Mouse (Mus musculus) testis, postnatal 10 days (tissue): ENCODE data around the gene Tcf19.
A peak's percentile ranks its signal among the peaks of the same experiment; 100 is the strongest.
"Not testable (repeated sequence)": the region's sequence is repeated elsewhere in the genome, so short reads cannot be mapped to it uniquely, and the experiment has no call there.

ENCODE experiments used
- DNase-seq: peaks from one replicate; pipeline ENCODE4 v3.0.0; 2021; ENCODE audit warnings: low spot score

The Tcf19 gene

DNA sequence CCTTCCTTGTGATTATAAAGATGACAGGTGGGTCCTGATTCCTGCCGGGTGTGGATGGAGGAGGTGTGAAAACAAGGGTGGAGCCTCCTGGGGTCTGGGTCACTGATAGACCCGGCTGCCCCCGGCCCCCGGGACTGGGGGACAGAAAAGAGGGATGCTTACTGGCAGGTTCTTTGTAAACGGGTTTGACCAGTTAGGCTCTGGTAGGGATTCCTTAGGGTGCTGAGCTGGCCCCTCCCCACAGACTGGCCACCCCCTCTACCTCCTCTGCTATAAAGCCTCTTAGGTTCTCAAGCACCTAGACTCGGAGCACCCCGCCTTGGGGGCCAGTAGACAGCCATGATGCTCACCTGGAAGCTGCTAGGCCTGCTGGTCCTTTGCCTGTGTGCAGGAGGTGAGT is 16.3 kb upstream of the Tcf19 start, which contains the start of gene Psors1c2:
TSS of gene Psors1c2 (plus strand) at position 301 of the 400 bp plus-strand sequence.
- no peak for DNase-seq

DNA sequence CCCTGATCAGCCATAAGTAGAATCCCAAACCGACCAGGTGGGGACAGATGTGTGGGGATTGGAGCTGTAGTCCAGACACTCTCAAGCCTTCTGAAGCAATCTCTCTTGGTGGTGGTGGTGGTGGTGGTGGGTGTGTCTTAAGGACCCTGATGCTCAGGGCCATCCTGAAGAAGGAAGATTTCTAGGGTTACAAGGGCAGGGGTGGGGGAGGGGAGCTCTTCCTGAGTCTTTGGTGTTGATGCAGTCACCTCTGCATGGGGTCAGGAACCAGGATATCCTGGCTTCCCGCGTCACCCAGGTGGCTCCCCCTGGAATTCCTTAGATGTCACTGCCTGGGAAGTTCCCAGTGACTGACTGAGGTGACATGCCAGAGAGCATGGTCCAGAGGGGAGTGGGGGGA is 15.7 kb upstream of the Tcf19 start:
- DNase-seq: no peak

DNA sequence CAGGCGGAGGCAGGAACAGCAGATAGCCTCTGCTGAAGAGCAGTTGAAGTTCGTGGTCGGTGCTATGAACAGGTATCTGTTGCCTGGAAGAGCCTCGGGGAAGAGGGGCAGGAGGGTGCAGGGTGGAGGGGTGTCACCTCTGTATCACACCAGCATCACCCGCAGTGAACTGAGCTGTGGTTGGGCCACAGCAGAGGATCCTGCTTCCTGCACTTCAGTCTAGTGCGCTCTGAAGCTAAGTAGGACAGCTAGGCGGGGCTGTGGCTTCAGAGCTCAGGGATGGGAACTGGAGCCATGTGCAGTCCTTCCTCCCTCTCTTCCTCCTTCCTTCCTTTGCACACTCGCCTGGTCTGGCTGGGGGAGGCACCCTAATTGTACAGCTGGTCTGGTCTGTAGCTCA is 10.0 kb upstream of the Tcf19 start:
- DNase-seq: no peak

DNA sequence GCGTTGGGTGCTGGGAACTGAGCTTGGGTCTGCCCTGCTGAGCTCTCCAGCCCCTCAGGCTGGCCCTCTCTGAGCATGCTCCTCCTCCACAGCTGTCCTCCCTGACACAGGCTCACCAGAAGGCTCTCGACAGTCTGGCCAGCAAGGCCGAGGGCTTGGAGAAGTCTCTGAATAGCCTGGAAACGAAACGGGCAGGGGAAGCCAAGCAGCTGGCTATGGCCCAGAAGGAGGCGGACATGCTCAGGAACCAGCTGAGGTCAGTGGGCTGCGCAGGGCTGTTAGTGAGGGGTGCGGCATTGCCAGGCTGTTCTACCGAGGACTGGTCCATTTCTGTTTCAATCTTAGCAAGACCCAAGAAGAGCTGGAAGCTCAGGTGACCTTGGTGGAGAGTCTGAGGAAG is 7.7 kb upstream of the Tcf19 start:
- no peak for DNase-seq

DNA sequence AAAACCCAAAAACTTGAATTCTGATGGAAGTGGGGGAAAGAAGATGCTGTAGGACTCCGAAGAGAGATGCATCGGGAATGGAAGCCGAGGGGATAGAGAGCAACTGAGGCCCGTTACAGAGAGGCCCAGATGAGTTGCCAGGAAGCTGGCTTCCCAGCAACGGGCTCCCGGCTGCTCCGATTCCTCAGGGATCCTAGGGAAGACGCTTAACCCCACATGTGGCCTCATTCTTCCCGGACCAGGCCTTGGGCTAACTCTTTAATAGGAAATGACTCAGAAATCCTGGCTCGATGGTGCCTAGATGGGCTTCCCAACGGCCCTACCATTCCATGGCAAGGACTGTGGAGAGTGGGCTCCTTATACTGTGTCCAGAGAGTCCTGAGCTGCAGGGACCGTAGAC is 902 bp upstream of the Tcf19 start:
- no peak for DNase-seq

GRCm38 (mm10) chr17:35515911-35516640 is 548 bp downstream of the Tcf19 start:
- DNase-seq: no peak

GRCm38 (mm10) chr17:35514756-35515155 is 1.9 kb downstream of the Tcf19 start:
- DNase-seq: no peak

DNA sequence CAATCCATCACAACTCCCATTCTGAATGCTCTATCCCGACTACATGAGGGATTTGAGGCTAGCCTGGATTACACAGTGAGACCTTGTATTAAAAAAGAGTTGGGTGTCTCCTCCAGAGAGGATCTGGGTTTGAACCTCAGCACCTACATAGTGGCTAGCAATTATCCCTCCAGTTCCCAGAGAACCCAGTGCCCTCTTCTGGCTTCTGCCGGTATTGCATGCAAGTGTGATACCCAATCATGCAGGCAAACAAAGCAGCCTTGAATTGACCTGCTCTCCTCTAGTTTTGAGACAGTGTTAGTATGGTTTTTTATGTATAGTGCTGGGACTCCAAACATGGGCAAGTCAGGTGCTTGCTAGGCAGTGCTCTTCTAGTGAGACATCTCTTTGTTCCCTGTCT is 2.7 kb downstream of the Tcf19 start:
- peak; percentile 91 for DNase-seq

DNA sequence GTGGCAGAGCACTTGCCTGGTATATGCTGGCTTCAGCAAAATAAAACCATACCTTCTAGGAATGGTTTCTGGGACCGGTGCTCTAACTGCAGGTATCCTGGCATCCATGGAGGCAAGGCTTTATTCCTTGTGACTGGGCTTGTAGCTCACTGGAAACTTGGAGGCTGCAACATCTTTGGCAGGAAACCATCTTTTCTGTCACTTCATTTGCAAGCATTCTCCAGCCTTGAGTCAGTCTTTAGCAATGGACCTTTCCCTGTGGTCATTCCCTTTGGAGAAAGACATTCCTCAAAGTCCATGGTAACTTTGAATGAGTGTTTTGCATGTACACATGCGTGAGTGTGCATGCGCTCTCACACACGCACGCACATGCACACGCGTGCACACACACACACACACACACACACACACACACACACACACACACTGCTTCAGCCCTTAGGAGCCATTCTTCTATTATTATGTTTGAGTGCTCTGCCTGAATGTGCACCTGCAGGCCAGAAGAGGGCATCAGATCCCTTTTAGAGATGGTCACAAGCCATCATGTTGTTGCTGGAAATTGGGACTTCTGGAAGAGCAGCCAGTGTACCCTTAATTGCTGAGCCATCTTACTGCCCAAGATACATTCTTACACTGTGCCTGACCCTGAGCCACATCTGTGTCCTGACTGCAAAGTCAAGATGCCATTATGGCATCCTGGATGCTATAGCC is 3.6 kb downstream of the Tcf19 start:
- no peak for DNase-seq

DNA sequence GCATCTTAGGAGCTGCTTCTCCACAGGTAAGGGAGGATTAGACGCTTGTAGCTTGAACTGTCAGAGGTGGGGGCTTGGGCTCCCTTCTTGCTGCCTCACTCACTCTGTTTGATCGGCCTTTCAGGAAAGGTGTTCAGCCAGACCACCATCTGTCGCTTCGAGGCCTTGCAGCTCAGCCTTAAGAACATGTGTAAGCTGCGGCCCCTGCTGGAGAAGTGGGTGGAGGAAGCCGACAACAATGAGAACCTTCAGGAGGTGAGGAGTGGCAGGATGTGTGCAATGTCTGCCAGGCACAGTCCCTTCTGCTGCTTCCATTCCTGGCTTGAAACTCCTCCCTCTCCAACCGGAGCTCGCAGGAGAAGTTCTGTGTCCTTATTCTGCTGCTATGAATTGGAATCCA is 7.3 kb downstream of the Tcf19 start:
- DNase-seq: peak; percentile 71

DNA sequence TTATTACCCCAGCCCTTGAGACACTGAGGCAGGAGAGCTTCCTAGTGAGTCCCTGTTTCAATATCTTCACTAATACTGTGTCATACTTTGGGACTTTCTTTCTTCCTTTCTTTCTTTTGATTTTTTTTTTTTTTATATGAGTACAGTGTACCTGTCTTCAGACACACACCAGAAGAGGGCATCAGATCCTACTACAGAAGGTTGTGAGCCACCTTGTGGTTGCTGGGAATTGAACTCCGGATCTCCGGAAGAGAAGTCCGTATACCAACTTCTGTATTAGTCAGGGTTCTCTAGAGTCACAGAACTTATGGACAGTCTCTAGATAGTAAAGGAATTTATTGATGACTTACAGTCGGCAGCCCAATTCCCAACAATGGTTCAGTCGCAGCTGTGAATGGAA is 8.3 kb downstream of the Tcf19 start:
- DNase-seq: not testable (repeated sequence)

GRCm38 (mm10) chr17:35507556-35508260 is 8.9 kb downstream of the Tcf19 start:
- no peak for DNase-seq

DNA sequence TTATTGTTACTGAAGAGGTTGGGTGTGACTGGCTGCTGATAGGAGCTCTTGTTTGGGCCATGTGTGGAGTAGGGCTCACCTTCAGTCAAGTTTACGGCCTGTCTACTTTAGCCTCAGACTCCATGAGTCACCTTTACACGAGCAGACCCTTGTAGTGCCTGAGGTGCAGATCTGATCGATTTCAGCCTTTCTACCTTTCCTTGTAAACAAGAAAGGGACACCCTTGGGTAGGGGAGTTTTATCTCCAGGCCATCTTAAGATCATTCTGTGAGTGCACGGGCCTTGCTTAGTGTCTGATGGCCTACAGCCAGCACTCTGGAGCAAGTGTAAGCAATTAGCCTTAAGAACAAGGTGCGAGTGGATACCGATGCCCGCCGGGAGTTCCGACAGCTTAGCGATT is 9.7 kb downstream of the Tcf19 start:
- no peak for DNase-seq

- DNase-seq: no peak
Observed at GRCm38 (mm10) chr17:35505776-35506175, 10.8 kb downstream of the Tcf19 start, which contains the start of gene Pou5f1. TSS of gene Pou5f1 (plus strand) at chr17:35506018.

GRCm38 (mm10) chr17:35504628-35505481 is 11.8 kb downstream of the Tcf19 start:
- DNase-seq: no peak

GRCm38 (mm10) chr17:35503849-35504248 is 12.8 kb downstream of the Tcf19 start:
- DNase-seq: no peak

GRCm38 (mm10) chr17:35502762-35503161 is 13.9 kb downstream of the Tcf19 start:
- DNase-seq: no peak

DNA sequence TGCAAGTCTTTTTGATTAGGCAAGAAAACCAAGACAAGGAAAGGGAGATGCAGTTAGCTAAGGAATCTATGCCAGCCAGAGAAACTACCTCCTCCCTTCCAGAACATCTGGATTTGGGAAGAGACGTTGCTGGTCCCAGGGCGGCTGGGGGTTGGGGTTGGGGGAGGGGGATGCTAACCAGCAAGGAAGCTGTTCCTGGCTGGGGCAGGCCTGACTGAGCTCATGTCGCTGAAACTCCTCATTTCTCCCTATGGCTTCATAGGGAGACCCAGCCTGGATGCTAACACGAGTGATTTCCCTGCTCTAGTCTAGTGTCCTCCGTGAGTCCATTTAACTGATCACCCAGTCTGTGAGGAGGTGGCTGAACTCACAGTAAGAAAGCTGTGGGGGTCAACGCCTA is 14.4 kb downstream of the Tcf19 start:
- DNase-seq: no peak

DNA sequence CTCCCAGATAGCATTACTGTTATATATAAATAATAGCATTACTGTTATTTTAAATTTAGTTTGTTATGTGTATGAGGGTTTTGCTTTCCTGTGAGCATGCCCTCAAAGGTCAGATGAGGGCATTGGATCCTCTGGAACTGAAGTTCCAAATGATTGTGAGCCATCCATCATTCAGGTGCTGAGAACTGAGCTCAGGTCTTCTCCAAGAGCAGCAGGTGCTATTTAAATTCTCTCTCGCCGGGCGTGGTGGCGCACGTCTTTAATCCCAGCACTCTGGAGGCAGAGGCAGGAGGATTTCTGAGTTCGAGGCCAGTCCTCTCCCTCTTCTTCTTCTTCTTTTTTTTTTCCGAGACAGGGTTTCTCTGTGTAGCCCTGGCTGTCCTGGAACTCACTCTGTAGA is 19.5 kb downstream of the Tcf19 start:
- DNase-seq: no peak

GRCm38 (mm10) chr17:35490320-35490719 is 26.3 kb downstream of the Tcf19 start:
- DNase-seq: no peak

GRCm38 (mm10) chr17:35488041-35488440 is 28.6 kb downstream of the Tcf19 start:
- no peak for DNase-seq

DNA sequence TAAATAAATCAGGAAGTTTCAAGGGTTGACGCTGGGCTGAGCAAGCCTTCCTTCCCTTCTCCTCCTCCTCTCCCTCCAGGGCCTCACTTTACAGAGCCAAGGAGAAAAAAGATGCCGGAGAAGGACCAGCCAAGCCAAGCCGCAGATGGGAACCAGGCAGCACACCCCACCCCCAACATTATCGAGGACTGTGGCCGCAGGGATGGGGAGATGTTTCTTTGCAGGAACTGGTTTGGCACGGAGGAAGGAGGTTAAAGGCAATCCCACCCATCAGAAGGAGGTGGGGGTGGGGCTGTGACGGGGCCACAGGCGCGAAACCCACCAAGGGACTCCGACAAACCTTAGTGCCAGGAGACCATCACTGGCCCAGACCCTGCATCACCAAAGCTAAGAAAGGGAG is 29.9 kb downstream of the Tcf19 start:
- no peak for DNase-seq
